Mouse (Mus musculus): ENCODE data around the gene Hip1r. TPM values are rescaled to one million over a fixed set of nuclear protein-coding genes. Genes with fewer than 3 reads are reported as not detected.
A peak's percentile ranks its signal among the peaks of the same experiment; 100 is the strongest.

Hip1r gene
- polyA plus RNA-seq, 1 experiment from 2014 or later, result 18.3 TPM

- WGBS, result 76% methylated on average over 5 of the region's 5 CpGs
- H3K36me3 ChIP-seq (ENCODE audit: control insufficient read depth, insufficient read depth), result no peaks in the 10 kb centered on the region
- H3K27me3 ChIP-seq (replicated peaks; ENCODE audit: control insufficient read depth, insufficient read depth, low read length), result no peaks in the 10 kb centered on the region
- no peak overlapping the region for H3K9ac ChIP-seq (ENCODE audit: low read depth, low read length)
- TF ChIP-seq CTCF (IDR thresholded peaks at IDR 0.05; ENCODE audit: low read depth), result no peak
- H3K4me3 ChIP-seq (ENCODE audit: low read depth, low read length), result no peak overlapping the region
- no peak for ATAC-seq
- H3K4me2 ChIP-seq (replicated peaks; ENCODE audit: low read depth), result no peak overlapping the region
- no peaks in the 10 kb centered on the region for H3K9me3 ChIP-seq (ENCODE audit: control insufficient read depth)
- no peak overlapping the region for H3K27ac ChIP-seq (ENCODE audit: low read depth, low read length)
- no peaks in the 10 kb centered on the region for H3K4me1 ChIP-seq (replicated peaks; ENCODE audit: control insufficient read depth, insufficient read depth, low read length)
Observed at GRCm38 (mm10) chr5:124036836-124037235, 63.4 kb downstream of the Hip1r start.

DNA sequence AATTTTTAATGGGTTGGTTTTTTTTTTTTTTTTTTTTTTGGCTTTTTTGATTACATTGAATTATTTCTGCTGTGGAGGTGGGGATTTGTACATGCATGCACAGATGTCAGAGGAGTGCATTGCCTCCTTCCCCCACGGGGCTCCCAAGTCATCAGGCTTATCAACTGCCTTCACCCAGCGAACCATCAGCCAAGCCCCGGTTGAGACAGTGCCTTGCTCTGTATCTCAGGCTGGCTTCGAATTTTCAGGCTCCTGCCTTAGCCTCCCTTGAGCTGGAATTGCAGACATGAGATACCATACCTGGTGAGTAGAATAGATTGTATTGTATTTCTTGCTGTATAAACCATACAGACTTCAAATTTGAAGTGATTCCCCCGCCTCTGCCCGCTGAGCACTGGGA, 66.2 kb downstream of the Hip1r start:
- WGBS, result 77% methylated on average over 6 of the region's 6 CpGs
- no peaks in the 10 kb centered on the region for H3K36me3 ChIP-seq (ENCODE audit: control insufficient read depth, insufficient read depth)
- no peaks in the 10 kb centered on the region for H3K4me1 ChIP-seq (replicated peaks; ENCODE audit: control insufficient read depth, insufficient read depth, low read length)
- no peak for TF ChIP-seq CTCF (IDR thresholded peaks at IDR 0.05; ENCODE audit: low read depth)
- H3K4me2 ChIP-seq (replicated peaks; ENCODE audit: low read depth), result no peak overlapping the region
- H3K4me3 ChIP-seq (ENCODE audit: low read depth, low read length), result no peak overlapping the region
- ATAC-seq, result no peak
- H3K27me3 ChIP-seq (replicated peaks; ENCODE audit: control insufficient read depth, insufficient read depth, low read length), result no peaks in the 10 kb centered on the region
- H3K27ac ChIP-seq (ENCODE audit: low read depth, low read length), result no peak overlapping the region
- H3K9ac ChIP-seq (ENCODE audit: low read depth, low read length), result no peak overlapping the region
- H3K9me3 ChIP-seq (ENCODE audit: control insufficient read depth), result no peaks in the 10 kb centered on the region

DNA sequence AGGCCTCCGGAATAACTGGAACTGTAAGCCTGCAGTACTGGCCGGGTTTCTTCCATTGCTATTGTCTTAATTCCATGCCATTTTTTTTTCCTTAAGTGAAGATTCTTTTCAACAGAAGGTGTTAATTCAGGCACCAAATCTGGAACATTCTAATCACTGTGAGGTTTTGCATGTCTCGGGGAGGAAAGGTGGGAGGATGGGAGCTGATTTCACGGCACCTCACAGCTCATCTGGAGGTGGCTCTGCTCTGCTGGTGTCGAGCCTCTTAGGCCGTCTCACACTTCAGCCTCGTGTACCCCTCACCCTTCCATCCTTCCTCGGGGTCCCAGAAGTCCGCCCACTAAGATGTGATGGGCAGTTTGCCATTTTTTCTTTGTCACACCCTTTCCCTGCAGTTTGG, 67.7 kb downstream of the Hip1r start:
- no peak for ATAC-seq
- Histone ChIP-seq H3K4me3 (ENCODE audit: low read depth, low read length) (no peak overlapping the region), H3K27ac (ENCODE audit: low read depth, low read length) (no peak overlapping the region), H3K9me3 (ENCODE audit: control insufficient read depth) (no peaks in the 10 kb centered on the region), H3K9ac (ENCODE audit: low read depth, low read length) (no peak overlapping the region), H3K4me1 (replicated peaks; ENCODE audit: control insufficient read depth, insufficient read depth, low read length) (no peaks in the 10 kb centered on the region), H3K27me3 (replicated peaks; ENCODE audit: control insufficient read depth, insufficient read depth, low read length) (no peaks in the 10 kb centered on the region), H3K4me2 (replicated peaks; ENCODE audit: low read depth) (no peak overlapping the region), H3K36me3 (ENCODE audit: control insufficient read depth, insufficient read depth) (no peaks in the 10 kb centered on the region)
- no peak for TF ChIP-seq CTCF (IDR thresholded peaks at IDR 0.05; ENCODE audit: low read depth)
- 72% methylated on average over 9 of the region's 9 CpGs for WGBS

GRCm38 (mm10) chr5:124043212-124043978, 70.0 kb downstream of the Hip1r start:
- Histone ChIP-seq H3K4me1 (replicated peaks; ENCODE audit: control insufficient read depth, insufficient read depth, low read length) (peaks cover 5% of the 10 kb centered on the region), H3K9ac (ENCODE audit: low read depth, low read length) (no peak overlapping the region), H3K9me3 (ENCODE audit: control insufficient read depth) (no peaks in the 10 kb centered on the region), H3K4me3 (ENCODE audit: low read depth, low read length) (no peak overlapping the region), H3K27ac (ENCODE audit: low read depth, low read length) (no peak overlapping the region), H3K27me3 (replicated peaks; ENCODE audit: control insufficient read depth, insufficient read depth, low read length) (no peaks in the 10 kb centered on the region), H3K4me2 (replicated peaks; ENCODE audit: low read depth) (no peak overlapping the region), H3K36me3 (ENCODE audit: control insufficient read depth, insufficient read depth) (no peaks in the 10 kb centered on the region)
- 56% methylated on average over 10 of the region's 10 CpGs for WGBS
- no peak for TF ChIP-seq CTCF (IDR thresholded peaks at IDR 0.05; ENCODE audit: low read depth)
- no peak for ATAC-seq

DNA sequence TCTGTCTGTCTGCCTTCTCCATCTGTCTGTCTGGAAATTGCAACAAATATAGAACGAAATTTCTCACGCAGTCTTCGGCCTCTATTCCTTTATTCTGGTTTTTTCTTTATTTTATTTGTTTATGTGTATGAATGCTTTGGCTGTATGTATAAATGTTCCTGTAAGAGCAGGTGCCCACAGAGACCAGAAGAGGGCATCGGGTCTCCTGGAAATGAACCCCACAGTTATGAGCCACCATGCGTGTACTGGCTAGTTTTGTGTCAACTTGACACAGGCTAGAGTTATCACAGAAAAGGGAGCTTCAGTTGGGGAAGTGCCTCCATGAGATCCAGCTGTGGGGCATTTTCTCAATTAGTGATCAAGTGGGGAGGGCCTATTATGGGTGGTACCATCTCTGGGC, 70.6 kb downstream of the Hip1r start:
- Histone ChIP-seq H3K27me3 (replicated peaks; ENCODE audit: control insufficient read depth, insufficient read depth, low read length) (no peaks in the 10 kb centered on the region), H3K4me3 (ENCODE audit: low read depth, low read length) (no peak overlapping the region), H3K9ac (ENCODE audit: low read depth, low read length) (no peak overlapping the region), H3K4me2 (replicated peaks; ENCODE audit: low read depth) (no peak overlapping the region), H3K4me1 (replicated peaks; ENCODE audit: control insufficient read depth, insufficient read depth, low read length) (peaks cover 5% of the 10 kb centered on the region), H3K9me3 (ENCODE audit: control insufficient read depth) (no peaks in the 10 kb centered on the region), H3K27ac (ENCODE audit: low read depth, low read length) (no peak overlapping the region), H3K36me3 (ENCODE audit: control insufficient read depth, insufficient read depth) (no peaks in the 10 kb centered on the region)
- TF ChIP-seq CTCF (IDR thresholded peaks at IDR 0.05; ENCODE audit: low read depth), result peak; percentile 43
- 91% methylated on average over 5 of the region's 5 CpGs for WGBS
- no peak for ATAC-seq

GRCm38 (mm10) chr5:124045453-124046010, 72.1 kb downstream of the Hip1r start:
- no peak overlapping the region for H3K27ac ChIP-seq (ENCODE audit: low read depth, low read length)
- H3K9me3 ChIP-seq (ENCODE audit: control insufficient read depth), result no peaks in the 10 kb centered on the region
- H3K4me2 ChIP-seq (replicated peaks; ENCODE audit: low read depth), result no peak overlapping the region
- ATAC-seq, result no peak
- WGBS, result 47% methylated on average over 11 of the region's 11 CpGs
- H3K4me3 ChIP-seq (ENCODE audit: low read depth, low read length), result no peak overlapping the region
- TF ChIP-seq CTCF (IDR thresholded peaks at IDR 0.05; ENCODE audit: low read depth), result no peak
- peaks cover 8% of the 10 kb centered on the region for H3K4me1 ChIP-seq (replicated peaks; ENCODE audit: control insufficient read depth, insufficient read depth, low read length)
- H3K27me3 ChIP-seq (replicated peaks; ENCODE audit: control insufficient read depth, insufficient read depth, low read length), result no peaks in the 10 kb centered on the region
- no peaks in the 10 kb centered on the region for H3K36me3 ChIP-seq (ENCODE audit: control insufficient read depth, insufficient read depth)
- no peak overlapping the region for H3K9ac ChIP-seq (ENCODE audit: low read depth, low read length)

All from intestine, postnatal 0 days (tissue).